Mouse (Mus musculus): ENCODE measurements at regions not wholly inside any gene's neighbourhood (a gene's known extent, or its start where the extent isn't known, plus 50 kb on each side); places are given as distances from the start of the nearest gene placed in this dataset.
A peak's percentile ranks its signal among the peaks of the same experiment; 100 is the strongest.

DNA sequence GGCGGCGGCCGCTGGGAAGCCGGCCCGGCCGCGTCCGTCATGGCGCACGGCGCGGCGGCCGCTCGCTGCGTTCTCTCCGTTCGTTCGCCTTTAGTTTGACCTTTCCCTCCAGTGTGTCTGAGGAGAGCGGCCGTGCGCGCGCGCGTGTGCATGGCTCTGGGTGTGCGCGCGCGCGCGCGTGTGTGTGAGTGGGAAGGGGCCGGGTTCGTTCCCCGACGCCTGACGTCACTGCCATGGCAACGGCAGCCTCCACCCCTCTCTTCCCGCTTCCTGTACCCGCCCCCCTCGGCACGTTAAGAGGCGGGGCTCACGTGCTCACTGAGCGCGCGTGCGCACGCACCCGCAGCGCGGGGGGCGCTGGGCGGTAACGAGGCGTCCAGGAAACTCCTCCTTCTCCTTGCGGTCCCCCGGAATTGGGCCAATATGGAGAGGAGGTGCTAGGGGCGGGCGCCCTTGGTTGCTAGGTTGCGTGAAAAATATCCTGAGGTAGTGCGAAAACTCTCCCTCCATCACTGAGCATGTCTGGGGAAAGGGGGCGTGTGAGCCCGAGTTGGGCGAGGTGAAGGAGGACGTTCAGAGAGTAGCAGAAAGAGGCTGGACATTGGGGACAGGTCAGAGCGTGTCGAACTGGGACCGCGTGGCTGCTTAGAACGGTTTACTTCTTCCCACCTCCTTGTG, 1862.5 kb upstream of the Lrrc6 start:
- peak; percentile 98 for DNase-seq (ENCODE audit: low spot score)

DNA sequence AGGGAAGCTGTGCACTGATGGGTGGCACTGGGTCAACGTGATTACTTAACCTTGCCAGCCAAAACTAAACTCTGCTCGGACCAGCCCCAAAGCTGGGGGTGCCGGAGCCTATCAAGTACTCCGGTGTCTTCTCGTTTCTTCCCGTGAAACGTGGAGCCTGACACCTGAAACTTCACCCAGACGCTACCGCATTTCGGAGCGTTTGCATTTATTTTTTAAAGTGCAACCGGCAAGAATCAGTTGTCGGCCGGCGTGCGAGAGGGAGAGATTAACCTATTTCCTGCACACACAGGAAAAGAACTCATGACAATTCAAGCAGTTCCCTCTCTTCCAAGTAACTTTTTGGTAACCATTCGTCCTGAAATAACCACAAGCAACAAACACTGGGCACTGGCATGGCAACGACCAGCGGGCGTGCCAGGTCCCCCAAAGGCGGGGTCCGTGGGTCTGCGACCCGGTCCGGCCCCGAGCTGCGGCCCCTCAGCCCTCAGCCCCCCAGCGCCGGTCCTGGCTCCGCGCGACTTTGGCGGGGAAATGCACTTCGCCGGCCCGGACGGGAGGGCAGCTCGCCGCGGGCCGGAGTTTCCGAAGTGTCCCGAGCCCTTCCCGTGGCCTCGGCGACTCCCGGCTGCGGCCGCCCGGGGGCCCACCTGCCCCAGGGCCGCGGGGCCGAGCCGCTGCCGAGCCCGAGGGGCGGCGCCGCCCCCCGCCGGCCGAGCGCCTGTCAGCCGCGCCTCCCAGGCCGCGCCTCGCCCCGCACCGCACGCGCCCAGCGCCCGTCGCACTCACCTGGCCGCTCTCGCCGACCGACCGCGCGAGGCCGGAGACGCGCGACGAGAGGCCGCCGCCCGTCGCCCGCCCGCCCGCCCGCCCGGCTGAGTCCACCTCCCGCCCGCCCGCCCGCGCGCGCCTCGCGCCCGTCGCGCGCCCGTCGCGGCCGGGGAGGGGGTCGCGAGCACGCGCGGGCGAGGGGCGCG, 1861.7 kb upstream of the Lrrc6 start:
- peak; percentile 48 for DNase-seq (ENCODE audit: low spot score)

- DNase-seq (ENCODE audit: low spot score): no peak
Observed at GRCm38 (mm10) chr15:68360956-68361908, 1860.5 kb upstream of the Lrrc6 start.

DNA sequence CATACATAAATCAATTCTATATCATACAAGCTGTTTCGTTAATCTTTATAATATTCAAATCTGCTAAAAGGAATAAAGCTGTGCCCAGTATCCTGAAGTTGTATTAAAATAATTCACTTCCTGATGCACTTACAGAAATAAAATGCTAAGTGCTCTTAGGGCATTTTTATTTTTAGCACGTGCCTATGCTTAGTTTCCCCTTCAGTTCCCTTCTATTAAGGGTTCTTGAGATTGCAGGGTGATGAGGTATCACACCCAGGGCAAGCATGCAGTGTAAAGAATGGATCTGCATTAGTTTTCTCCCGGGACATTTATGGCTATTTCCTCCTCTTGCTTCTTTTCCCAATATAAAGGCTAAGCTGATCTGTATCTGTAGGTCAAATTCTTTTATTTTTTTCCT, 1858.8 kb upstream of the Lrrc6 start:
- peak; percentile 61 for DNase-seq (ENCODE audit: low spot score)

DNA sequence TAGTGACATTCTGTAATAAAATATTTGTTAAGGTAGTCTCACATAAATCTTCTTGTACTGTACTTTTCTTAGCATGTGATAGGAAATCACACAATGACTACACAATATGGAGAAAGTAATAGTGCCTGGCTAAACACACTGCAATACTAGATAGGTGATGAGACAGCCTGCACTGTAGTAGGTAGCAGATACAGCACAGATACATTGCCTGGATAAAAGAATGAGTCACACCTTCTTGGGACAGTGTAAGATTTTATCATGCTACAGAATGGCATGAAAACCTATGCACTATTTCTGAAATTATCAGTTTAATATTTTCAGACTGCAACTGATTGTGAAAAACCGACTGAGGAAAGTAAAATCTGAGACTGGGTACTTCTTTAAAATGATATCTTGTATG, 1855.2 kb upstream of the Lrrc6 start:
- DNase-seq (ENCODE audit: low spot score): no peak

DNA sequence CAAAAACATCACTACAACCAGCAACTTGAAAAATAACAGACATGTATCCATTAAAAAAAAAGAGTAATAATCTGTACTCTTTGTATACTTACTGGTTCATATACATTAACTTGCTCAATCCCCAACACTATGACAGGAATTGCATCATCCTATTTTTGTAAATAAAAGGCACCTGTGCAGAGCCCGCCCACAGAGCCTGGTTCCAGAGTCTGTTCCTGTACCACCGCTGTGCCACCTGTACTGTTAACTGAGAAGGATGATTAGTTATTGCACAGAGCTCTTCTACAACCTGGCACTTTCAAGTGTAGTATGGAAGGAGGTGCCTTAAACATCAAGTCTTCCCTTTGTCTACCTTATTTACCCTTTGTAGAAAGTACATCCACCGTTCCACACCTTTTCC, 1843.9 kb upstream of the Lrrc6 start:
- DNase-seq (ENCODE audit: low spot score): no peak

DNA sequence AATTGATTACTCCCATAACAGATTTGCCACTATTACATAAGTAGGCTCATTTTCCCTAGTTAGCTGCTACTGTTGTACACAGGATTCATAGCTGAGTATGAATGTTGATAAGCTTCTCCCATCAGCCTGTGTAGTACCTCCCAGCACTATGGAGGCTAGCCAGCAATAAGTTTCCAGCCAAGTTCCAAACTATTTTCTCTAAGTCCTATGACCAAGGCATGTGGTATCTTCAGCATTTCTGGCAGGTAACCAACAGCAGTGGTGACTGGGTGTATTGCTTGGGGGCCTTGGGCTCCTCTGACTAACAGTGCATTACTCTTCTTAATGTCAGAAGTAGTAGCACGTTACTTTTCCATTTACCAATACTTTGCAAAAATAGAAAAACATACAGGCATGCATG, 1841.8 kb upstream of the Lrrc6 start:
- peak; percentile 41 for DNase-seq (ENCODE audit: low spot score)

DNA sequence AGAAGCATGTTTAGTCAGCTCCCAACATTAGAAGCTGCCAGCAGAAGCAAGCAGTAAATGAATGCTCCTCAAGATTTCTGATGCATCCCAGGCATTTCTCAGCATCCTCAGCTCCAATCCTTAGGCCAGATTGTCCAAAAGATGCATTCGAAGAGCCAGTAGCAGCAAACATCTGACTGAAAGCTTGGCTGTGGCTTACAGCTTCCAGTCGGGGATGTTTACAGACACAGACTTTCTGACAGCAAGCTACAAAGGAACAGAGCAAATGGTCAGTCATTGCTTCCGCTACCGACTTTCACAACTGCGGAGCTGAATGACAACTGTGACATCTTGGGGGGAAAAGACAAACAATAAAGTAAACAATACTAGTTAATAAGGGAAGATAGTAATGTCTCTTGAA, 1840.3 kb upstream of the Lrrc6 start:
- no peak for DNase-seq (ENCODE audit: low spot score)

- no peak for DNase-seq (ENCODE audit: low spot score)
Observed at GRCm38 (mm10) chr15:68337264-68337663, 1836.6 kb upstream of the Lrrc6 start.

GRCm38 (mm10) chr15:68335837-68336236, 1835.1 kb upstream of the Lrrc6 start:
- DNase-seq (ENCODE audit: low spot score): no peak

GRCm38 (mm10) chr15:68316116-68316515, 1815.4 kb upstream of the Lrrc6 start:
- no peak for DNase-seq (ENCODE audit: low spot score)

All from lung, postnatal 25 days (tissue).